Mouse (Mus musculus): ENCODE results near the gene Psmd9. TPM values are rescaled to one million over a fixed set of nuclear protein-coding genes. Genes with fewer than 3 reads are reported as not detected.

The Psmd9 gene
- 5.4 TPM for polyA plus RNA-seq (2014; fragmentation: Illumina TruSeq; extraction: RNeasy Lipid Tissue Mini Kit (QIAGEN cat#74804); ENCODE audit: low read depth, low replicate concordance)

DNA sequence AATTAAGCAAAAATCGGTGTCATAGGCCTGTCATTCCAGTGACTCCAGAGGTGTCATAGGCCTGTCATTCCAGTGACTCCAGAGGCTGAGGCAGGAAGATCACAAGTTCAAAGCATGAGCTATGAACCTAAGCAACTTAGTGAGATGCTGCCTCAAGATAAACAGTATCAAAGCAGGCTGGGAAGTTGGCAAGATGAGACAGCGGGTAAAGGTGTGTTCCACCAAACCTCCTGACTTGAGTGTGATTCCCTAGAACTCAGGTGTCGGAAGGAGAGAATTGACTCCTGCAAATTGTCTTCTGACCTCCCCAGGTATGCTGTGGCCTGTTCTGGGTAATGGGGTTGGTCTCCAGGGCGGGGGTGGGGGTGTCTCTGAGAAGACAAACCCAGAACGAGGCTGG is at the start of gene Psmd9:
TSS of gene Psmd9 (plus strand) at position 130 of the 400 bp plus-strand sequence.

DNA sequence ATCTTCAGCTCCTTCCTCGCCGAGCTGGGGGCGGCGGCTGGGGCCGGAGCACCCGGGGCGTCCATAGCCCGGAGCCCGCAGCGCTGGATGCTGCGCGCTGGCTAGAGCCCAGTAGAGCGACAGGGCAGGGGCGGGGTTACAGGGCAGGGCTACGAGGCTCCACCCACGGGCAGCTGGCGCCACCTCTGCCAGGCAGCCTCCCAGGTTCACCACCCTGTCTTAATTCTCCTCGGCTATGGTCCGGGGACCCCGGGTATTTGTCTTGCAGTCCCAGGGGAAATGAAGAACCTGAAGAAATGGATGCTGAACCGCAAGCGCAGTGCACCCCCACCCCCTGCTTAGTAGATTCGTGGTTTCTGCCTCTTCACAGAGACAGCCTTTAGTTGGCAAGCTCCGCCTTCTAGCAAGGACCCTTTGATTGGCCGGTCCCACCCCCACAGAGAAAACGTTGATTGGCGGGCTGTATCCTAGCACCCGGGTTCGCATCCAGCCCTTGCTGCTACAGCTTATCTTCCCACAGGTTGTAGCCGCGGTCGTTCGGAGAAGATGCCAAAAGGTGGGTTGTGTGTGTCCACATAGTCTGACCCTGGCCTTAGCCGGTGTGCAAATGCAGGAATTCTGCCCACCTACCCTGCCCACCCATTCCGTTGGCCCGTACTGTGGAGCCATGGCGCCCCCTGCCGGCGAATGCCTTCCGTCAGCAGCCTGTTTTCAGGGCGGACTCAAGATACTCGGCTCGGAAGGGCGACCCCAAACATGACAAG is 36.7 kb upstream of the Psmd9 start, which contains the start of gene Rhof:
TSS of gene Rhof (minus strand) at position 385 of the 764 bp plus-strand sequence.

DNA sequence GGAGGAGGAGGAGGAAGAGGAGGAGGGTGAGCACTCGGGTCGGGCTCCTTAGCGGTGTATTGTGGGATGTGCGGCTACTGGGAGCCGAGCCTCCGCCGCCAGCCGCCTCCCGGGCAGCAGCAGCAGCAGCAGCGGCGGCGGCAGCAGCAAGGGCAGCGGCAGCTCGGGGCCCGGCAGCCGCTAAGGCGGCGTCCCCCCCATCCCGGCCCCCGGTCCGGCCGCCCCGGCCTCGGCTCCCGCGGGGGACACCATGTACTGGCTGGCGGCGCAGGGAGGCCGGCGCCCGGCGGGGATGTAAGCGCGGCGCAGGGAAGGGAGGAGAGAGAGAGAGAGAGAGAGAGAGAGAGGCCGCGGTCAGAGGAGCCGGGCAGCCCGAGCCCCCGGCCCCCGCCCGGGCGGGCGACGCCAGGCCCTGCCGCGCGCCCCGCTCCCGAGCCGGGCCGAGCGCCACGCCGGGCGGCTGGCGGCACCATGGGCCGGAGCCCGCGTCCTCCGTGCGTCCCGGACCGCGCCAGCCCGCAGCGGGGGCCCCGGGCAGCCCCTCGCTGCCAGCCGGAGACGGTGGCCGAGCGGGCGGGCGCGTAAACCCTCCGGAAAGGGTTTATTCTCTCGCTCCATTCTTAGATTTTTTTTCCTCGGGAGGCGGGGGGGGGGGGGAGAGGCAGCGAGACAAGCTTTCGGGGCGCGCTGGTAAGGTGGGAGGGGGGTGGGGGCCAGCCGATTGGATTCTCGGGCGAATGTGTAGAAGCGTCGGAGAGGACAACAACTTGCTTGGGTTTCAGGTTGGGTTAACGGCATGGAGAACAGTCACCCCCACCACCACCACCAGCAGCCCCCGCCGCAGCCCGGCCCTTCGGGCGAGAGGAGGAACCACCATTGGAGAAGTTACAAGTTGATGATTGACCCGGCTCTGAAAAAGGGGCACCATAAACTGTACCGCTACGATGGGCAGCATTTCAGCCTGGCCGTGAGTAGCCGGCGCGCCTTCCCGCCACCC is 26.8 kb upstream of the Psmd9 start, which contains the start of gene Setd1b:
TSS of gene Setd1b (plus strand) at position 33 of the 997 bp plus-strand sequence.

DNA sequence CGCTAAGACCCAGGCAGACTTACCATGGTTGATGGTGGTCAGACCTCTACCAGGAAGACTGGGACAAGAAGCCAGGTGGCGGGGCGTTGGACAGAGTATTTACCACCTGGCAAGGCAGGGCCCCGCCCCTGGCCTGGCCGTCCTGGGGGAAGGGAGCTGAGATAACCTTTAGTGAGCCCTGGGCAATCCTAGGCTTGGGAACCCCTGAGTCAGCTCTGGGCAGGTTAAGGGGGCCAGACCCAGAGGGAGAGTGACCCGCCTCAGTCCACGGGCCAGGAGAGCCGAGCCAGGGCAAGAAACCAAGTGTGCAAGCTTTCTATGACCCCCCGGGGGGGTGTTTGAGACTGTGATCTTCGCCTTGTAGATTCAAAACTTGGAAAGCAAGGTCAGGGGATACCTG is 13.4 kb downstream of the Psmd9 start, which contains the start of gene Hpd:
TSS of gene Hpd (minus strand) at position 77 of the 400 bp plus-strand sequence.

DNA sequence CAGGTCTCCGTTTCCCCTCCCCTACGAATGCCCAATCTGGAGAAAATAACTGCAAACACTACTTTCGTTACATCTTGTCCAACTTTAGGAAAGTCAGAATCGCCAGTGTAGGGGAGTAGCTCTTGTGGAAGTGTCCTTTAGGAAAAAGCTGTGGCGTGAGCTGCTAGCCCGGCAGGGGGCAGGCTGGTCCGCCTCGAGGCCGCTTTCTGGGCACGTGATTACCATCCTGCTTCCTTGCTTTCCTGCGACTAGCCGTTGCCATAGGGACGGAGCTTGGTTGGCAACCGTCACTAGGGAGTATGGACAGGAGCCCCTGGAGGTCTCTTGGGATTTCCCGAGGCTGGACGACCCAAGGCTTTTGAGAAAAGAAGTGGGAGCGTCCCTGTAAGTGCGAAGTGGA is 82.6 kb downstream of the Psmd9 start, which contains the start of gene Wdr66:
TSS of gene Wdr66 (plus strand) at position 269 of the 400 bp plus-strand sequence.

Other genes with a start within 250 kb of the Psmd9 start
- 19.0 TPM for gene Kdm2b, start 179.6 kb upstream of the Psmd9 start, polyA plus RNA-seq (2014; fragmentation: Illumina TruSeq; extraction: RNeasy Lipid Tissue Mini Kit (QIAGEN cat#74804); ENCODE audit: low read depth, low replicate concordance)
- 2.2 TPM for gene Orai1, start 154.3 kb upstream of the Psmd9 start, polyA plus RNA-seq (2014; fragmentation: Illumina TruSeq; extraction: RNeasy Lipid Tissue Mini Kit (QIAGEN cat#74804); ENCODE audit: low read depth, low replicate concordance)
- not detected for gene Morn3, start 122.4 kb upstream of the Psmd9 start, polyA plus RNA-seq (2014; fragmentation: Illumina TruSeq; extraction: RNeasy Lipid Tissue Mini Kit (QIAGEN cat#74804); ENCODE audit: low read depth, low replicate concordance)
- 2.2 TPM for gene Tmem120b, start 101.0 kb upstream of the Psmd9 start, polyA plus RNA-seq (2014; fragmentation: Illumina TruSeq; extraction: RNeasy Lipid Tissue Mini Kit (QIAGEN cat#74804); ENCODE audit: low read depth, low replicate concordance)
- gene Rhof, start 36.7 kb upstream of the Psmd9 start, polyA plus RNA-seq (2014; fragmentation: Illumina TruSeq; extraction: RNeasy Lipid Tissue Mini Kit (QIAGEN cat#74804); ENCODE audit: low read depth, low replicate concordance): 0.57 TPM
- 5.2 TPM for gene Setd1b, start 27.2 kb upstream of the Psmd9 start, polyA plus RNA-seq (2014; fragmentation: Illumina TruSeq; extraction: RNeasy Lipid Tissue Mini Kit (QIAGEN cat#74804); ENCODE audit: low read depth, low replicate concordance)
- gene Hpd, start 13.3 kb downstream of the Psmd9 start, polyA plus RNA-seq (2014; fragmentation: Illumina TruSeq; extraction: RNeasy Lipid Tissue Mini Kit (QIAGEN cat#74804); ENCODE audit: low read depth, low replicate concordance): 22.3 TPM
- gene Wdr66, start 82.7 kb downstream of the Psmd9 start, polyA plus RNA-seq (2014; fragmentation: Illumina TruSeq; extraction: RNeasy Lipid Tissue Mini Kit (QIAGEN cat#74804); ENCODE audit: low read depth, low replicate concordance): 0.88 TPM
- 4.0 TPM for gene Bcl7a, start 174.4 kb downstream of the Psmd9 start, polyA plus RNA-seq (2014; fragmentation: Illumina TruSeq; extraction: RNeasy Lipid Tissue Mini Kit (QIAGEN cat#74804); ENCODE audit: low read depth, low replicate concordance)
- gene Mlxip, start 225.4 kb downstream of the Psmd9 start, polyA plus RNA-seq (2014; fragmentation: Illumina TruSeq; extraction: RNeasy Lipid Tissue Mini Kit (QIAGEN cat#74804); ENCODE audit: low read depth, low replicate concordance): 29.5 TPM